Mouse (Mus musculus): ENCODE results near the gene Txnip. TPM values are rescaled to one million over a fixed set of nuclear protein-coding genes. Genes with fewer than 3 reads are reported as not detected.
"Not testable (repeated sequence)": the region's sequence is repeated elsewhere in the genome, so short reads cannot be mapped to it uniquely, and the experiment has no call there.

Gene Txnip
- 411 and 437 TPM in 2 replicates for total RNA-seq (2015)
- total RNA-seq (2017), result 356 and 357 TPM in 2 replicates

DNA sequence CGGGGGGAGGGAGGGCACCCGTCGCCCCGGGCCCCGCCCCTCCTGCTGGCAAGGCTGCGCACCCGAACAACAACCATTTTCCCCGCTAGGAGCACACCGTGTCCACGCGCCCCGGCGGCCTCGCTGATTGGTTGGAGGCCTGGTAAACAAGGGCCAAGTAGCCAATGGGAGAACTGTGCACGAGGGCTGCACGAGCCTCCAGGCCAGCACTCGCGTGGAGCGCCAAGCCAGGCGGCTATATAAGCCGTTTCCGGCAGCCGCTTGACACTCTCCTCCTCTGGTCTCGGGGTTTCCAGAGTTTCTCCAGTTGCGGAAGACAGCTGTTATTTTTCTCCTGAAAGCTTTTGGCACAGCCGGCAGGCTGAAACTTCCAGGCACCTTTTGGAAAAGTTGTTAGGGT, at the start of gene Txnip:
Txnip (plus strand) TSS at position 264 of the 400 bp plus-strand sequence.
- peak; percentile 89 for ATAC-seq (ENCODE audit: poor library complexity, severe bottlenecking)

DNA sequence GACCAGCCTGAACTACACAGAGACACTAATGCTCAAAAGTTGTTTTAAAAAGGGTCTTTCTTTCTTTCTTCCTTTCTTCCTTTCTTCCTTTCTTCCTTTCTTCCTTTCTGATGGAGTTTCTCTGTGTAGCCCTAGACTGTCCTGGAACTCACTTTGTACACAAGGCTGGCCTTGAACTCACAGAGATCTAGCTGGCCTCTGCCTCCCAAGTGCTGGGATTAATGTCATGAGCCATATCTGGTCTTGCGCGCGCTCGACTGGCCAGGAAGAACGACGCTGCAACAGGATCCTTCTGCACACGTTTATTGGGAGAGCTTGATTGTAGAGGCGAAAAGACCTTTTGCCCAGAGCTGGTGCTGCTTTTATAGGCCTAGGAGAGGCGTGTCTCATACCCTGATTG, 49.8 kb upstream of the Txnip start:
- ATAC-seq (ENCODE audit: poor library complexity, severe bottlenecking), result not testable (repeated sequence)

- ATAC-seq (ENCODE audit: poor library complexity, severe bottlenecking), result no peak
Observed at GRCm38 (mm10) chr3:96520171-96520570, 37.6 kb upstream of the Txnip start.

DNA sequence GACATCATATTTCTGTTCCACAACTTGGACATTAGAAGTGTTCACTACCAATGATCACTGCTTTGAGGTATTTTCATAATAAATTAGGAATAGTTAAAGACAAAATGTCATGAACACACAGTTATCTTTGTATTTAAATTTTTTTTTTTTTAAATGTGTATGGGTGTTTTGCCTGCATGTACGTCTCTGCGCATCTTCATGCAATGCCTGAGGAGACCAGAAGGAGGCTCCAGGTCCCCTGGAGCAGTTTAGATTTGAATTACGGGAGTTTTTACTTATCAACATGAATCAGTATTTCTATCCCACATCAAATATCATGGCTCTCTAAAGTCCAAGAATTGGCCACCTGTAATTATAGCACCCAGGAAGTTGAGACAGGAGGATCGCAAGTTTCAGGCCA, 35.6 kb upstream of the Txnip start:
- ATAC-seq (ENCODE audit: poor library complexity, severe bottlenecking), result no peak

DNA sequence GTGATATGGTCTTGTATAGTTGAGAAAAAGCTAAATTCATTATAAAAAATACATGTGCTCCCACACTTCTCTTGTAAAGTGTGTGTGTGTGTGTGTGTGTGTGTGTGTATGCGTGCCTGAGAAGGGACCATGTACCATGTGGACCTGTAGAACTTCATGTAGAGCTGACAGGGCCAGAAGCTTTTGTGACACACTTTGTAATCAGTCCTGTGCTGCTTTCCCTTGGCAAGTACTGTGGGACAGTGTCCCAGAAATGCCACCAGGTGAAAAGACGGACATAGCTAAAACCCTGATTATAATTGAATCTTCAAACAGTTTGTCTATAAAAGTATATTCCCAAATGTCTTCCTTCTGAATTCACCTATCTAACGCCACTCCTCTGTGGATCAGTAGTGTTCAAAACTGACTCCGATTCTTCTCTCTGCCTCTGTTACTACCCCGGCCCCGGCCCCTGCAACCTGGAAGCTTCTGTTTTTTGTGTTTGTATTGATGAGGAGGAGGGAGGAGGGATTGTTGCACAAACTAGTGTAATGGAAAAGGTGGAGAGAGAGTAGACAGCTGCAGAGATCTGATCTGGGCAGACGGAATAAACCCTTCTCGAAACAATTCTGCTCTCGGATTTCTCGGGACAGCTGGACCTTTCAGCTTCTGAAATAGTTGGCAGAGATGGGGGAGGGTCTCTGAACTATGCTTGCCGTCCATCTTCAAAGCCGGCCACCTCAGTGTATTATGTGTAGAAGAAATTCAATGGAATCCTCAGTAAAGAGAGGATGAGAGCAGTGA, 33.5 kb upstream of the Txnip start:
- no peak for ATAC-seq (ENCODE audit: poor library complexity, severe bottlenecking)

DNA sequence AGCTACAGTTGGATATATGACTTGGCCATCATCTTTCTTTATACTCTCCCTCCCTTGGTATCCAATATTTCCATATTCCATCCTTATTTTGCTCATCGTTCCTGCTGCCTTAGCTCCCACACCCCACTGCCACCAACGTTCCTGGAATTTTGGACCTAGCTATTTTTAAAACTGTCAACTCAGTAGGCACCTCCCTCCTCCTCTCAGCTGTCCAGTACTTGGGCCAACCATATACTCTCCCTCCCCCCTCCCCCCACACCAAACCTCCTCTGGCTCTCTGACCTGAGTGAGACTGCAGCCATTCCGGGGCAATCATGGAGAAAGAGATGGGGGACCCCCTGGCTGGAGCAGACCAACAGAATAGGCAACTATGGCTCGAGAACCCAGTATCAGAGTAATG, 32.8 kb upstream of the Txnip start, which contains the start of gene Hfe2:
Hfe2 (plus strand) TSS at position 259 of the 400 bp plus-strand sequence.
- ATAC-seq (ENCODE audit: poor library complexity, severe bottlenecking), result no peak

- ATAC-seq (ENCODE audit: poor library complexity, severe bottlenecking), result no peak
Observed at GRCm38 (mm10) chr3:96526013-96526762, 31.6 kb upstream of the Txnip start.

GRCm38 (mm10) chr3:96526864-96527542, 30.8 kb upstream of the Txnip start:
- ATAC-seq (ENCODE audit: poor library complexity, severe bottlenecking), result no peak

- ATAC-seq (ENCODE audit: poor library complexity, severe bottlenecking), result no peak
Observed at GRCm38 (mm10) chr3:96528506-96528905, 29.3 kb upstream of the Txnip start.

- no peak for ATAC-seq (ENCODE audit: poor library complexity, severe bottlenecking)
Observed at GRCm38 (mm10) chr3:96532050-96532449, 25.7 kb upstream of the Txnip start.

DNA sequence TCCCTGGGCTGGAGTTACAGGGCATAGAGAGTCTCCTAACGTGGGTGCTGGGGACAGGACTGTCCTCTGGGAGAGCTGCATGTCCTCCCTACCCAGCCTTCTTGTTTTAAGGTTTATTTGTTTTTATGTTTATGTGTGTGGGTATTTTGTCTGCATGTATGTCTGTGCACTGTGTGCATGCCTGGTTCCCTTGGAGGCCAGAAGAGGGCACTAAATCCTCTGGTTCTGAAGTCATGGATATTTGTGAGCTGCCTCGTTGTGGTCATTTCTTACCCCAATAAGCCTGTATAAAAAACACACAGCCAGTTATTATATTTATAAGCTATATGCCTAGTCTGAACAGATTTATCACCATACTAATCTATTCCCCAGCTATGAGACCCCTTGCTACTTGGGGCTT, 23.5 kb upstream of the Txnip start:
- no peak for ATAC-seq (ENCODE audit: poor library complexity, severe bottlenecking)

DNA sequence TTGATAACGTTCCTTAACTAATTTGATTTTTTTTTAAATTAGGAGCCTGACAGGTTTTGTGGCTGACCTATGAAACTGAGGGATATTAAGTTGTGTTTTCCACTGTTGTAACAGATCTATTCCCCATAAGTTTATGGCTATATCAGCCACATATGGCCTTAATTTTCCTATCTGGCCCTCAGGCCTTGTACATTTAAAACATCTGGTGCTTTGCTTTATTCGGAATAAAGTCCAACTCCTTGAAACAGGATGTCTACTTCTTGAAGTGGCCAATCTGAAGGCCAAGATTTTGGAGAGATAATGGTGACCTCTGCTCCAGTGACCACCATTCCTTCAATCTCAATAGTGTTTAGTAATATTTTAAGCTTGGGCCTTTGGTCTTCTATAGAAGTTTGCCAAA, 18.4 kb upstream of the Txnip start:
- no peak for ATAC-seq (ENCODE audit: poor library complexity, severe bottlenecking)

DNA sequence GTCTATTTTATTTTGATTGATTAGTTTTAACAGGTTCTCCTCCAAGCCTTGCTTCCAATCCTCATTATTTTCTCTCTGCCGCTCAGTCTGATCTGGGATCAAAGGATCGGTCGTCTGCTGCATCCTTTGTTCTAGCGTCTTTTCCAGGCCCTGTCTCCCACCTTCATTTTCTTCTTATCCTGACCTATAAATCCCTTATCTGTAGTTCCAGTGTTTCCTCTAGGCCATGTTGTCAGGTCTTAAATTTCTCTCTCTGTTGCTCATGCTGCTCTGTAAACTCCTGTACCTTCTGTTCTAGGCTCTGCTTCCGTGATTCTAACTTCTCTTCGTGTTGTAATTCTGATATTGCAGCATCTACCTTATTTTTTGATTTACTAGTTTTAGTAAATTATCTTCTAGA, 17.0 kb upstream of the Txnip start:
- no peak for ATAC-seq (ENCODE audit: poor library complexity, severe bottlenecking)

- ATAC-seq (ENCODE audit: poor library complexity, severe bottlenecking), result no peak
Observed at GRCm38 (mm10) chr3:96541328-96542078, 16.3 kb upstream of the Txnip start.

- no peak for ATAC-seq (ENCODE audit: poor library complexity, severe bottlenecking)
Observed at GRCm38 (mm10) chr3:96542554-96542953, 15.2 kb upstream of the Txnip start.

- ATAC-seq (ENCODE audit: poor library complexity, severe bottlenecking), result no peak
Observed at GRCm38 (mm10) chr3:96543345-96543744, 14.4 kb upstream of the Txnip start.

DNA sequence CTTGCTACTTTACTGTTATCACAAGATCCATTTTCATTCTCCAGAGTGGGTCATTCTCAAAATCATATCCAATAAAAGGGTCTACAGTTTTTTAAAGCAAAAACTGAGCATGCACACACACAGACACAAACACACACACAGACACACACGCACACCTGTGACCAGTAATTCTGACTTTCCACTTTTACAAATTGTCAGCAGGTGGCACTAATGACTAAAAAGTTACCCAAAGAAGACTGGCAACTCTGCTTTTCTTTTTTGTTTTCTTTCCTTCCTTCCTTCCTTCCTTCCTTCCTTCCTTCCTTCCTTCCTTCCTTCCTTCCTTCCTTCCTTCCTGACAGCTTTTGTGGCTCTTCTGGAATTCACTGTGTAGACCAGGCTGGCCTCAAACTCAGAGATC, 12.2 kb upstream of the Txnip start:
- no peak for ATAC-seq (ENCODE audit: poor library complexity, severe bottlenecking)

DNA sequence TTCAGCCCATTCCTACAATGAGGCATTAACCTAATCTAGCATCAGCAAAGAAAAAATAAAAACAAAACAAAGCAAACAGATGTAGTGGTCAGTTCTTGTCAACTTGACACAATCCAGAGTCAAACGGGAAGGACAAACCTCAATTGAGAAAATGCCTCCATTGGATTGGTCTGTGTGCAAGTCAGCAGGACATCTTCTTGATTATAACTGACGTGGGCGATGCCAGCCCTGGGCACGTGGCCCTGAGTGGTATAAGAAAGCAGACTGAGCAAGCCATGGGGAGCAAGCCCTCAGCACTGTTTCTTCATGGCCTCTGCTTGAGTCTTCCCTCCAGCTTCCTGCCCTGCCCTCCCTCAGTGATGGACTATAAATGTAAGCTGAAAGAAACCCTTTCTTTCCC, 10.9 kb upstream of the Txnip start:
- no peak for ATAC-seq (ENCODE audit: poor library complexity, severe bottlenecking)

DNA sequence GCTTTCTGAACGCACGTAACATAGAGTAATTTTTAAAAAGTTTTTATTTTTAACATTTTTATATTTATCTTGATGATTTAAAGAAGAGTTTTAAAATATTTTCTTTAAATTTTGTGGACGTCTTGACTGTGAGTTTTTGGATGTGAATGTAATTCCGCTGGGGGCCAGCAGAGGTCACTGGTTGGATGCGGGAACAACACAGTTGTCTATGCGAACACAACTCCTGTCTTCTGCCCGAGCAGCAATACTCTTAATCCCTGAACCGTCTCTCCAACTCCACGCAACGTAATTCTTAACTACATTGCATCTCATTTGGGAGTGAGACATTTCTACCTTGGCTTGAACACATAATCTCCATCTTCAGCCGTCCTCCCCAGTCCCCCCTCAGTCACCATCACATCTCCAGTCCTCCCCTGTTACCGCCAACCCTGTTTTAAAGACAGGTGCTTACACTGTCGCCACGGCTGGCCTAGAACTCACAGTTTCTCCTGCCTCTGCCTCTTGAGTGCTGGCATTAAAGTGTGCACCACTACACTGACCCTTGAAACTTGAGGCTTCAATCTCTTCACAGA, 10.3 kb upstream of the Txnip start:
- peak; percentile 95 for ATAC-seq (ENCODE audit: poor library complexity, severe bottlenecking)

GRCm38 (mm10) chr3:96548824-96549223, 8.9 kb upstream of the Txnip start:
- no peak for ATAC-seq (ENCODE audit: poor library complexity, severe bottlenecking)

Measured in megakaryocyte, adult 5-6 weeks (primary cell).